Mouse (Mus musculus) myocyte (in vitro differentiated cells): Measurements from ENCODE around the gene Ptpn3.

Experiments
- E2F4 ChIP-seq: IDR thresholded peaks from one replicate; pipeline ENCODE4 v1.6.1; 2011; ENCODE audit warnings: mild to moderate bottlenecking, control low read depth, moderate library complexity; ENCODE audit not compliant: insufficient read depth
- MYOD1 ChIP-seq, 3 experiments: IDR thresholded peaks; one replicate each; pipeline ENCODE4 v1.6.1; 2011; ENCODE audit warnings: control low read depth in 2 of 3, low read depth in 2 of 3, mild to moderate bottlenecking in 2 of 3, moderate library complexity in 1 of 3; ENCODE audit not compliant: insufficient read length in 2 of 3, control insufficient read depth in 1 of 3
- POLR2A ChIP-seq: IDR thresholded peaks from one replicate; pipeline ENCODE4 v1.6.1; 2011; ENCODE audit warnings: low read depth, mild to moderate bottlenecking, control low read depth, moderate library complexity; ENCODE audit not compliant: insufficient read length
- TCF12 ChIP-seq: IDR thresholded peaks from one replicate; pipeline ENCODE4 v1.6.1; 2011; ENCODE audit warnings: mild to moderate bottlenecking, control low read depth; ENCODE audit not compliant: poor library complexity, insufficient read depth, severe bottlenecking
- USF1 ChIP-seq: IDR thresholded peaks from one replicate; pipeline ENCODE4 v1.6.1; 2011; ENCODE audit warnings: low read depth, mild to moderate bottlenecking, control low read depth, moderate library complexity

GRCm38 (mm10) chr4:57172861-57173260 is 128.8 kb downstream of the Ptpn3 start:
- no peak for TF ChIP-seq POLR2A
- no peak for TF ChIP-seq E2F4
- no peak for TF ChIP-seq MYOD1 (IDR thresholded peaks at IDR 0.05; ENCODE audit: control insufficient read depth in 1 of 3, insufficient read length in 2 of 3, low read depth in 2 of 3)
- TF ChIP-seq USF1: no peak
- TF ChIP-seq TCF12: no peak
